Mouse (Mus musculus) MEL (cell line): ENCODE results near the gene Arpp21. TPM values are rescaled to one million over a fixed set of nuclear protein-coding genes. Genes with fewer than 3 reads are reported as not detected.

Experiments
- DNase-seq: peaks from one replicate; pipeline ENCODE4 v3.0.0; 2011; ENCODE audit warnings: low read depth, low spot score
- H3K27ac ChIP-seq: 2 replicates; pipeline ENCODE4 v1.5.1; 2012; ENCODE audit warnings: low read depth, mild to moderate bottlenecking, control low read depth, low read length, moderate library complexity; ENCODE audit not compliant: control insufficient read depth
- H3K27me3 ChIP-seq, 2 experiments: fragments of 150-350 bp in 1 of 2; sonication (generic) in 1 of 2; 2 replicates each; pipeline ENCODE4 v1.6.1; 2012; ENCODE audit warnings: low read length in 2 of 2, mild to moderate bottlenecking in 2 of 2, improper control_type of control experiment in 1 of 2, moderate library complexity in 1 of 2; ENCODE audit not compliant: insufficient read depth in 2 of 2, control insufficient read depth in 1 of 2
- H3K36me3 ChIP-seq, 2 experiments: 2 replicates each; pipeline ENCODE4 v1.6.1; 2012 to 2014; ENCODE audit warnings: low read length in 2 of 2, improper control_type of control experiment in 1 of 2, inconsistent platforms in 1 of 2, mild to moderate bottlenecking in 1 of 2; ENCODE audit not compliant: insufficient read depth in 2 of 2, control insufficient read depth in 1 of 2
- H3K4me1 ChIP-seq, 2 experiments: fragments of 150-350 bp in 1 of 2; sonication (generic) in 1 of 2; 2 replicates each; pipeline ENCODE4 v1.6.1; 2012; ENCODE audit warnings: low read length in 2 of 2, improper control_type of control experiment in 1 of 2, mild to moderate bottlenecking in 1 of 2; ENCODE audit not compliant: insufficient read depth in 2 of 2, control insufficient read depth in 1 of 2
- H3K4me3 ChIP-seq, 2 experiments: fragments of 150-350 bp in 1 of 2; sonication (generic) in 1 of 2; 2 replicates each; pipeline ENCODE4 v1.5.1; 2012; ENCODE audit warnings: low read depth in 2 of 2, low read length in 2 of 2, mild to moderate bottlenecking in 2 of 2, moderate library complexity in 2 of 2, control low read depth in 1 of 2, improper control_type of control experiment in 1 of 2; ENCODE audit not compliant: control insufficient read depth in 1 of 2, insufficient read depth in 1 of 2
- H3K79me2 ChIP-seq: 2 replicates; pipeline ENCODE4 v1.6.1; 2012; ENCODE audit warnings: mild to moderate bottlenecking, low read length, moderate library complexity; ENCODE audit not compliant: control insufficient read depth, poor library complexity, insufficient read depth
- H3K9ac ChIP-seq: 2 replicates; pipeline ENCODE4 v1.6.1; 2012; ENCODE audit warnings: low read depth, mild to moderate bottlenecking, control low read depth, low read length, moderate library complexity; ENCODE audit not compliant: control insufficient read depth, poor library complexity, severe bottlenecking
- H3K9me3 ChIP-seq: fragments of 150-350 bp; sonication (generic); replicated peaks from 2 replicates; pipeline ENCODE4 v1.6.1; 2012; ENCODE audit warnings: mild to moderate bottlenecking, low read length, improper control_type of control experiment, moderate library complexity; ENCODE audit not compliant: insufficient read depth
- CHD2 ChIP-seq: IDR thresholded peaks from 2 replicates; pipeline ENCODE4 v1.6.1; 2011; ENCODE audit warnings: low read length, improper control_type of control experiment
- CTCF ChIP-seq, 3 experiments: IDR thresholded peaks in 2 of 3; conservative IDR thresholded peaks in 1 of 3; 2 replicates each; pipeline ENCODE4 v1.5.1; 2011 to 2012; ENCODE audit warnings: low read length in 3 of 3, low read depth in 2 of 3, mild to moderate bottlenecking in 2 of 3, improper control_type of control experiment in 1 of 3, inconsistent platforms in 1 of 3, mixed read lengths in 1 of 3, moderate library complexity in 1 of 3; ENCODE audit not compliant: control insufficient read depth in 1 of 3, insufficient read depth in 1 of 3, poor library complexity in 1 of 3, severe bottlenecking in 1 of 3
- ELF1 ChIP-seq: IDR thresholded peaks from 2 replicates; pipeline ENCODE4 v1.6.1; 2014; ENCODE audit warnings: low read depth, mild to moderate bottlenecking, inconsistent platforms, low read length, improper control_type of control experiment, moderate library complexity
- EP300 ChIP-seq, 2 experiments: IDR thresholded peaks; 2 replicates each; pipeline ENCODE4 v1.6.1; 2011; ENCODE audit warnings: improper control_type of control experiment in 2 of 2, low read length in 2 of 2, low read depth in 1 of 2, mild to moderate bottlenecking in 1 of 2
- ETS1 ChIP-seq: IDR thresholded peaks from 2 replicates; pipeline ENCODE4 v1.6.1; 2012; ENCODE audit warnings: low read depth, mild to moderate bottlenecking, inconsistent platforms, low read length, improper control_type of control experiment, moderate library complexity
- GABPA ChIP-seq: IDR thresholded peaks from 2 replicates; pipeline ENCODE4 v1.6.1; 2012; ENCODE audit warnings: low read depth, mild to moderate bottlenecking, inconsistent platforms, low read length, improper control_type of control experiment, moderate library complexity
- MAZ ChIP-seq: IDR thresholded peaks from 2 replicates; pipeline ENCODE4 v1.6.1; 2012; ENCODE audit warnings: low read depth, mild to moderate bottlenecking, inconsistent platforms, low read length, improper control_type of control experiment
- POLR2AphosphoS5 ChIP-seq: IDR thresholded peaks from 2 replicates; pipeline ENCODE4 v1.6.1; 2012; ENCODE audit warnings: low read depth, borderline replicate concordance, mild to moderate bottlenecking, inconsistent platforms, low read length, moderate library complexity, mixed read lengths
- RAD21 ChIP-seq: IDR thresholded peaks from 2 replicates; pipeline ENCODE4 v1.6.1; 2011; ENCODE audit warnings: mild to moderate bottlenecking, low read depth, low read length, improper control_type of control experiment
- SIN3A ChIP-seq: IDR thresholded peaks from 2 replicates; pipeline ENCODE4 v1.6.1; 2012; ENCODE audit warnings: low read length, improper control_type of control experiment, inconsistent platforms
- SMC3 ChIP-seq: IDR thresholded peaks from 2 replicates; pipeline ENCODE4 v1.6.1; 2011; ENCODE audit warnings: low read depth, low read length, improper control_type of control experiment
- TBP ChIP-seq: IDR thresholded peaks from 2 replicates; pipeline ENCODE4 v1.8.0; 2011; ENCODE audit warnings: low read depth, low read length, improper control_type of control experiment
- TCF12 ChIP-seq: IDR thresholded peaks from 2 replicates; pipeline ENCODE4 v1.6.1; 2014; ENCODE audit warnings: low read depth, mild to moderate bottlenecking, inconsistent platforms, low read length, improper control_type of control experiment, moderate library complexity
- USF1 ChIP-seq: IDR thresholded peaks from 2 replicates; pipeline ENCODE4 v1.6.1; 2014; ENCODE audit warnings: low read depth, mild to moderate bottlenecking, inconsistent platforms, low read length, improper control_type of control experiment, moderate library complexity
- USF2 ChIP-seq, 2 experiments: IDR thresholded peaks; 2 replicates each; pipeline ENCODE4 v1.6.1; 2011 to 2012; ENCODE audit warnings: improper control_type of control experiment in 2 of 2, low read length in 2 of 2, borderline replicate concordance in 1 of 2, inconsistent platforms in 1 of 2, low read depth in 1 of 2, mild to moderate bottlenecking in 1 of 2; ENCODE audit not compliant: insufficient read depth in 1 of 2
- ZNF384 ChIP-seq: IDR thresholded peaks from 2 replicates; pipeline ENCODE4 v1.6.1; 2012; ENCODE audit warnings: low read depth, mild to moderate bottlenecking, inconsistent platforms, low read length, improper control_type of control experiment
- polyA plus RNA-seq, 2 experiments: library from polyadenylated mRNA; stranded (reverse) in 1 of 2; unstranded in 1 of 2; fragments of >175 nt in 1 of 2; fragments of >200 nt in 1 of 2; gene quantifications; 2 replicates each; pipeline versions ENCODE4 v1.2.1 to v1.2.4; 2012; ENCODE audit warnings: low replicate concordance in 2 of 2, low read depth in 1 of 2; ENCODE audit not compliant: insufficient read length in 2 of 2, insufficient read depth in 1 of 2, missing spikeins in 1 of 2
- total RNA-seq: library from RNA; depleted of rRNA; stranded (reverse); fragments of 300-350 nt; gene quantifications from 2 replicates; pipeline ENCODE4 v1.2.3, GENCODE M21; 2012

The Arpp21 gene
- total and polyA plus RNA-seq, 3 experiments = 0.10 to 0.12 TPM; not detected in 1

- no peak overlapping the region for H3K9ac ChIP-seq
- TF ChIP-seq ETS1 (no peak), USF2 (IDR thresholded peaks at IDR 0.05; ENCODE audit: borderline replicate concordance in 1 of 2, insufficient read depth in 1 of 2, low read depth in 1 of 2, low read length in 2 of 2) (no peak), MAZ (no peak), CHD2 (no peak), USF1 (no peak), ELF1 (no peak), GABPA (no peak), CTCF (IDR thresholded peaks at IDR 0.05 in 2 of 3, conservative IDR thresholded peaks at IDR 0.05 in 1 of 3; ENCODE audit: control insufficient read depth in 1 of 3, insufficient read depth in 1 of 3, low read depth in 2 of 3, low read length in 3 of 3, poor library complexity in 1 of 3, severe bottlenecking in 1 of 3) (no peak), RAD21 (no peak), POLR2AphosphoS5 (no peak), SIN3A (no peak), SMC3 (no peak)
- TF ChIP-seq, all 39 proteins: peak for 0
- Histone ChIP-seq H3K27ac (no peak overlapping the region), H3K4me1 (no peaks in the 10 kb centered on the region), H3K27me3 (no peaks in the 10 kb centered on the region), H3K4me3 (no peak overlapping the region), H3K79me2 (no peaks in the 10 kb centered on the region), H3K36me3 (no peaks in the 10 kb centered on the region), H3K9me3 (no peaks in the 10 kb centered on the region)
- DNase-seq = no peak
Measured at GRCm38 (mm10) chr9:112189394-112189793, 46.3 kb downstream of the Arpp21 start.

- Histone ChIP-seq H3K4me1 (no peaks in the 10 kb centered on the region), H3K9ac (no peak overlapping the region), H3K9me3 (no peaks in the 10 kb centered on the region), H3K27ac (no peak overlapping the region)
- no peak for DNase-seq
- no peak for TF ChIP-seq EP300 (IDR thresholded peaks at IDR 0.05; ENCODE audit: low read depth in 1 of 2, low read length in 2 of 2)
- no peak for TF ChIP-seq CTCF (IDR thresholded peaks at IDR 0.05 in 2 of 3, conservative IDR thresholded peaks at IDR 0.05 in 1 of 3; ENCODE audit: control insufficient read depth in 1 of 3, insufficient read depth in 1 of 3, low read depth in 2 of 3, low read length in 3 of 3, poor library complexity in 1 of 3, severe bottlenecking in 1 of 3)
- no peak for TF ChIP-seq TCF12
- TF ChIP-seq SIN3A = no peak
- TF ChIP-seq ZNF384 = no peak
- TF ChIP-seq TBP = no peak
- TF ChIP-seq, all 39 proteins: peak for 0
- Histone ChIP-seq H3K4me3 (no peak overlapping the region), H3K27me3 (no peaks in the 10 kb centered on the region), H3K79me2 (no peaks in the 10 kb centered on the region), H3K36me3 (no peaks in the 10 kb centered on the region)
Measured at GRCm38 (mm10) chr9:112188358-112188893, 47.3 kb downstream of the Arpp21 start.
